Mouse (Mus musculus) lung, adult 2 months (tissue): ENCODE measurements at regions not wholly inside any gene's neighbourhood (a gene's known extent, or its start where the extent isn't known, plus 50 kb on each side); places are given as distances from the start of the nearest gene placed in this dataset.

ENCODE experiments used
- CTCF ChIP-seq: fragments of 200-500 bp; IDR thresholded peaks from 2 replicates; pipeline ENCODE4 v1.5.1; 2011; ENCODE audit warnings: mild to moderate bottlenecking, low read length, control low read depth; ENCODE audit not compliant: insufficient read depth
- POLR2A ChIP-seq: fragments of 200-500 bp; IDR thresholded peaks from 2 replicates; pipeline ENCODE4 v1.6.1; 2011; ENCODE audit warnings: low read depth, mild to moderate bottlenecking, control low read depth, low read length, borderline replicate concordance; ENCODE audit errors: extremely low read depth

DNA sequence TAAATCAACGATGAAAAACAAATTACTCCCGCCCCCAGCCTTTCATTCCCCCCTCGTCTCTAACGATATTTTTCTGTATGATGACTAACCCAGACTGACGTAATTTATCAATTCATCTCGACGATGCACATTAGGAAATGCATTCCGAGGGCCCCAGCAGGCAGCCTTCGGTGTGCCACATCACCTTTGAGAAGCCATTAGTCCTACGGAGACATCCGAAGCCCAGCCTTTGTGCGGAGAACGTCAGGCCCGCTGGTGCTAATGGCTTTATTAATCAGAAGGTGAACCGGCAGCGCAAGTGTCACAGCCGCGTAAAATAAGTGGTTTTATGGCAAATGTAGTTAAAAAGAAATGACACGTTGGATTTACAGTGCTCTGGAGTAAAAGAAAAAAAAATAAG lies 269.1 kb upstream of the Gm10131 start:
- TF ChIP-seq CTCF (no peak), POLR2A (no peak)
